Mouse (Mus musculus): Measurements from ENCODE around the gene Jmjd6. TPM values are rescaled to one million over a fixed set of nuclear protein-coding genes. Genes with fewer than 3 reads are reported as not detected.

The Jmjd6 gene
- total and polyA plus RNA-seq, 3 experiments: 175 to 192 TPM; not detected in 1

- Histone ChIP-seq H3K79me2 (ENCODE audit: control insufficient read depth, insufficient read depth, low read length, poor library complexity) (peaks cover 61% of the 10 kb centered on the region), H3K27me3 (ENCODE audit: control insufficient read depth in 1 of 2, insufficient read depth in 2 of 2, low read length in 2 of 2) (no peaks in the 10 kb centered on the region), H3K36me3 (ENCODE audit: control insufficient read depth in 1 of 2, insufficient read depth in 2 of 2, low read length in 2 of 2) (peaks cover 21 to 48% of the 10 kb centered on the region in 2 experiments), H3K4me1 (ENCODE audit: control insufficient read depth in 1 of 2, insufficient read depth in 2 of 2, low read length in 2 of 2) (peaks cover 5 to 15% of the 10 kb centered on the region in 2 experiments), H3K9me3 (replicated peaks; ENCODE audit: insufficient read depth, low read length) (no peaks in the 10 kb centered on the region), H3K4me3 (ENCODE audit: control insufficient read depth in 1 of 2, insufficient read depth in 1 of 2, low read depth in 2 of 2, low read length in 2 of 2) (peak overlapping the region; percentile 60 to 91), H3K27ac (ENCODE audit: control insufficient read depth, low read depth, low read length) (0 out of 2 replicates have a peak overlapping the region, but pooled peaks have one; percentile 26), H3K9ac (ENCODE audit: control insufficient read depth, low read depth, low read length, poor library complexity, severe bottlenecking) (peak overlapping the region; percentile 100)
- TF ChIP-seq ETS1 (IDR thresholded peaks at IDR 0.05; ENCODE audit: low read depth, low read length) (0 out of 2 replicates have a peak, but pooled peaks have one; percentile 25), TCF12 (IDR thresholded peaks at IDR 0.05; ENCODE audit: low read depth, low read length) (no peak), ZKSCAN1 (IDR thresholded peaks at IDR 0.05; ENCODE audit: low read depth, low read length) (no peak), TBP (IDR thresholded peaks at IDR 0.05; ENCODE audit: low read depth, low read length) (no peak), NRF1 (IDR thresholded peaks at IDR 0.05; ENCODE audit: insufficient read depth, low read depth, low read length, poor library complexity, severe bottlenecking) (no peak), EP300 (IDR thresholded peaks at IDR 0.05; ENCODE audit: low read depth in 1 of 2, low read length in 2 of 2) (no peak), HCFC1 (IDR thresholded peaks at IDR 0.05; ENCODE audit: low read depth, low read length) (no peak), MAX (IDR thresholded peaks at IDR 0.05; ENCODE audit: low read length) (no peak), TAL1 (IDR thresholded peaks at IDR 0.05; ENCODE audit: low read length) (no peak), CHD1 (IDR thresholded peaks at IDR 0.05; ENCODE audit: low read depth, low read length) (no peak), RCOR1 (IDR thresholded peaks at IDR 0.05; ENCODE audit: low read depth, low read length) (no peak), SMC3 (IDR thresholded peaks at IDR 0.05; ENCODE audit: low read depth, low read length) (no peak), ELF1 (IDR thresholded peaks at IDR 0.05; ENCODE audit: low read depth, low read length) (no peak), ZNF384 (IDR thresholded peaks at IDR 0.05; ENCODE audit: low read depth, low read length) (no peak), MYB (IDR thresholded peaks at IDR 0.05; ENCODE audit: low read depth, low read length) (no peak), RAD21 (IDR thresholded peaks at IDR 0.05; ENCODE audit: low read depth, low read length) (no peak), MYC (IDR thresholded peaks at IDR 0.05; ENCODE audit: low read depth, low read length) (no peak), MAFK (IDR thresholded peaks at IDR 0.05; ENCODE audit: borderline replicate concordance, low read depth, low read length) (0 out of 2 replicates have a peak, but pooled peaks have one; percentile 3), JUND (IDR thresholded peaks at IDR 0.05; ENCODE audit: low read depth, low read length) (no peak), NELFE (IDR thresholded peaks at IDR 0.05; ENCODE audit: low read depth, low read length) (no peak), CHD2 (IDR thresholded peaks at IDR 0.05; ENCODE audit: low read length) (no peak), USF1 (IDR thresholded peaks at IDR 0.05; ENCODE audit: low read depth, low read length) (no peak), GABPA (IDR thresholded peaks at IDR 0.05; ENCODE audit: low read depth, low read length) (no peak), MEF2A (IDR thresholded peaks at IDR 0.05; ENCODE audit: extremely low read depth, insufficient replicate concordance, low read depth, low read length, poor library complexity, severe bottlenecking) (no peak), MXI1 (IDR thresholded peaks at IDR 0.05; ENCODE audit: low read depth, low read length) (peak; percentile 46), BHLHE40 (IDR thresholded peaks at IDR 0.05; ENCODE audit: borderline replicate concordance, low read depth, low read length) (no peak), POLR2A (IDR thresholded peaks at IDR 0.05; ENCODE audit: control insufficient read depth in 1 of 2, insufficient read depth in 1 of 2, low read depth in 1 of 2, low read length in 2 of 2, poor library complexity in 1 of 2) (no peak; a peak in 1 of 4 replicates), SIN3A (IDR thresholded peaks at IDR 0.05; ENCODE audit: low read length) (0 out of 2 replicates have a peak, but pooled peaks have one; percentile 36), POLR2AphosphoS5 (IDR thresholded peaks at IDR 0.05; ENCODE audit: borderline replicate concordance, low read depth, low read length) (no peak), UBTF (IDR thresholded peaks at IDR 0.05; ENCODE audit: borderline replicate concordance, insufficient read depth, low read depth, low read length) (no peak), ZMIZ1 (IDR thresholded peaks at IDR 0.05; ENCODE audit: low read depth, low read length) (0 out of 2 replicates have a peak, but pooled peaks have one; percentile 67), MAZ (IDR thresholded peaks at IDR 0.05; ENCODE audit: low read depth, low read length) (no peak), POLR2AphosphoS2 (IDR thresholded peaks at IDR 0.05; ENCODE audit: low read length) (peak; percentile 46; the same call in 1 of the 2 replicates), KAT2A (conservative IDR thresholded peaks at IDR 0.05; ENCODE audit: low read depth, low read length) (no peak), CTCF (IDR thresholded peaks at IDR 0.05 in 2 of 3, conservative IDR thresholded peaks at IDR 0.05 in 1 of 3; ENCODE audit: control insufficient read depth in 1 of 3, insufficient read depth in 1 of 3, low read depth in 2 of 3, low read length in 3 of 3, poor library complexity in 1 of 3, severe bottlenecking in 1 of 3) (no peak), GATA1 (IDR thresholded peaks at IDR 0.05; ENCODE audit: low read depth, low read length) (no peak)
- DNase-seq (ENCODE audit: low read depth, low spot score): peak; percentile 75
These were observed 6.8 kb upstream of the Jmjd6 start for GRCm38 (mm10) chr11:116850085-116850484.
